Mouse (Mus musculus) hindbrain, embryonic 10.5 days (tissue): ENCODE data around the gene Fxyd6. TPM values are rescaled to one million over a fixed set of nuclear protein-coding genes. Genes with fewer than 3 reads are reported as not detected.

ENCODE experiments used
- DNase-seq: peaks from one replicate; pipeline ENCODE4 v3.0.0-alpha.2; 2017; ENCODE audit warnings: low spot score
- H3K27ac ChIP-seq: fragments of 300-500 bp; sonication (generic); 2 replicates; pipeline ENCODE4 v1.5.1; 2016; ENCODE audit warnings: mild to moderate bottlenecking, moderate library complexity
- H3K27me3 ChIP-seq: fragments of 300-500 bp; sonication (generic); 2 replicates; pipeline ENCODE4 v1.6.1; 2016; ENCODE audit warnings: mild to moderate bottlenecking; ENCODE audit not compliant: poor library complexity, insufficient read depth, severe bottlenecking
- H3K36me3 ChIP-seq: fragments of 300-500 bp; sonication (generic); 2 replicates; pipeline ENCODE4 v1.6.1; 2016; ENCODE audit warnings: mild to moderate bottlenecking, moderate library complexity
- H3K4me1 ChIP-seq: fragments of 300-500 bp; sonication (generic); replicated peaks from 2 replicates; pipeline ENCODE4 v1.6.1; 2016; ENCODE audit warnings: mild to moderate bottlenecking
- H3K4me3 ChIP-seq: fragments of 300-500 bp; sonication (generic); 2 replicates; pipeline ENCODE4 v1.5.1; 2016; ENCODE audit warnings: mild to moderate bottlenecking, moderate library complexity
- H3K9me3 ChIP-seq: fragments of 300-500 bp; sonication (generic); 2 replicates; pipeline ENCODE4 v1.6.1; 2016; ENCODE audit warnings: mild to moderate bottlenecking, moderate library complexity
- WGBS: fragments of 180-500 bp; shearing (Covaris S2); methylation state at CpG from one replicate; pipeline ENCODE4 v1.1.7; 2016; 5-methylcytosine and 5-hydroxymethylcytosine counted together
- polyA plus RNA-seq: library from polyadenylated mRNA; unstranded; fragments of >200 nt; fragmentation: Nextera tagmentation; extraction: Ambion mirVana; gene quantifications from 2 replicates; pipeline ENCODE4 v1.2.1, GENCODE M21; 2016

The Fxyd6 gene
- polyA plus RNA-seq, 1 experiment from 2014 or later = 167 TPM

GRCm38 (mm10) chr9:45380411-45381251, 10.6 kb downstream of the Fxyd6 start:
- H3K27me3 ChIP-seq = no peaks in the 10 kb centered on the region
- DNase-seq = no peak
- peaks cover 64% of the 10 kb centered on the region for H3K36me3 ChIP-seq
- no peak overlapping the region for H3K4me3 ChIP-seq
- peaks cover 29% of the 10 kb centered on the region for H3K4me1 ChIP-seq
- WGBS = 65% methylated on average over 10 of the region's 10 CpGs
- peak overlapping the region; percentile 50 for H3K27ac ChIP-seq
- H3K9me3 ChIP-seq = no peaks in the 10 kb centered on the region

GRCm38 (mm10) chr9:45382336-45382735, 12.4 kb downstream of the Fxyd6 start:
- H3K27ac ChIP-seq = no peak overlapping the region
- H3K27me3 ChIP-seq = no peaks in the 10 kb centered on the region
- DNase-seq = no peak
- peaks cover 50% of the 10 kb centered on the region for H3K36me3 ChIP-seq
- WGBS = 87% methylated on average over 5 of the region's 5 CpGs
- H3K4me3 ChIP-seq = no peak overlapping the region
- peaks cover 29% of the 10 kb centered on the region for H3K4me1 ChIP-seq
- no peaks in the 10 kb centered on the region for H3K9me3 ChIP-seq

GRCm38 (mm10) chr9:45382834-45383233, 12.8 kb downstream of the Fxyd6 start:
- H3K4me3 ChIP-seq = no peak overlapping the region
- WGBS = 82% methylated on average over 5 of the region's 5 CpGs

GRCm38 (mm10) chr9:45383883-45384282, 13.9 kb downstream of the Fxyd6 start:
- Histone ChIP-seq H3K9me3 (no peaks in the 10 kb centered on the region), H3K4me3 (no peak overlapping the region), H3K36me3 (peaks cover 40% of the 10 kb centered on the region), H3K27ac (no peak overlapping the region), H3K27me3 (no peaks in the 10 kb centered on the region), H3K4me1 (peaks cover 22% of the 10 kb centered on the region)
- WGBS = 94% methylated on average over 6 of the region's 6 CpGs
- DNase-seq = no peak

More at GRCm38 (mm10) chr9:45382834-45383233, 12.8 kb downstream of the Fxyd6 start:
- no peaks in the 10 kb centered on the region for H3K9me3 ChIP-seq
- no peaks in the 10 kb centered on the region for H3K27me3 ChIP-seq
- peaks cover 29% of the 10 kb centered on the region for H3K4me1 ChIP-seq
- DNase-seq = no peak
- H3K36me3 ChIP-seq = peaks cover 45% of the 10 kb centered on the region
- no peak overlapping the region for H3K27ac ChIP-seq

- Histone ChIP-seq H3K27ac (no peak overlapping the region), H3K4me3 (no peak overlapping the region), H3K36me3 (peaks cover 25% of the 10 kb centered on the region), H3K9me3 (no peaks in the 10 kb centered on the region), H3K27me3 (no peaks in the 10 kb centered on the region), H3K4me1 (peaks cover 5% of the 10 kb centered on the region; the same call in 1 of the 2 replicates)
- DNase-seq = no peak
- WGBS = 93% methylated on average over 5 of the region's 5 CpGs
Measured at GRCm38 (mm10) chr9:45386698-45387097, 16.7 kb downstream of the Fxyd6 start.

- Histone ChIP-seq H3K27me3 (no peaks in the 10 kb centered on the region), H3K36me3 (peaks cover 31% of the 10 kb centered on the region), H3K27ac (no peak overlapping the region), H3K4me1 (no peaks in the 10 kb centered on the region), H3K4me3 (no peak overlapping the region), H3K9me3 (no peaks in the 10 kb centered on the region)
- WGBS = 47% methylated on average over 12 of the region's 12 CpGs
- peak; percentile 84 for DNase-seq
Measured at GRCm38 (mm10) chr9:45388385-45388994, 18.5 kb downstream of the Fxyd6 start.

- H3K27me3 ChIP-seq = no peaks in the 10 kb centered on the region
- DNase-seq = no peak
- peaks cover 33% of the 10 kb centered on the region for H3K36me3 ChIP-seq
- H3K27ac ChIP-seq = no peak overlapping the region
- H3K4me3 ChIP-seq = no peak overlapping the region
- no peaks in the 10 kb centered on the region for H3K9me3 ChIP-seq
- 90% methylated on average over 8 of the region's 8 CpGs for WGBS
- no peaks in the 10 kb centered on the region for H3K4me1 ChIP-seq
Measured at GRCm38 (mm10) chr9:45389596-45389995, 19.6 kb downstream of the Fxyd6 start.

- Histone ChIP-seq H3K9me3 (no peaks in the 10 kb centered on the region), H3K27me3 (no peaks in the 10 kb centered on the region), H3K27ac (no peak overlapping the region), H3K4me1 (no peaks in the 10 kb centered on the region), H3K36me3 (peaks cover 50% of the 10 kb centered on the region), H3K4me3 (no peak overlapping the region)
- no peak for DNase-seq
- 79% methylated on average over 7 of the region's 7 CpGs for WGBS
Measured at GRCm38 (mm10) chr9:45391299-45391698, 21.3 kb downstream of the Fxyd6 start.

- WGBS = 96% methylated on average over 6 of the region's 6 CpGs
Measured at GRCm38 (mm10) chr9:45395218-45395617, 25.2 kb downstream of the Fxyd6 start.

GRCm38 (mm10) chr9:45395796-45396195, 25.8 kb downstream of the Fxyd6 start:
- Histone ChIP-seq H3K4me3 (no peak overlapping the region), H3K27ac (no peak overlapping the region), H3K9me3 (no peaks in the 10 kb centered on the region), H3K36me3 (peaks cover 53% of the 10 kb centered on the region), H3K4me1 (no peaks in the 10 kb centered on the region), H3K27me3 (no peaks in the 10 kb centered on the region)
- DNase-seq = no peak
- 53% methylated on average over 3 of the region's 3 CpGs for WGBS

More at GRCm38 (mm10) chr9:45395218-45395617, 25.2 kb downstream of the Fxyd6 start:
- no peaks in the 10 kb centered on the region for H3K9me3 ChIP-seq
- no peaks in the 10 kb centered on the region for H3K4me1 ChIP-seq
- no peak overlapping the region for H3K4me3 ChIP-seq
- peaks cover 53% of the 10 kb centered on the region for H3K36me3 ChIP-seq
- no peaks in the 10 kb centered on the region for H3K27me3 ChIP-seq
- H3K27ac ChIP-seq = no peak overlapping the region
- no peak for DNase-seq

GRCm38 (mm10) chr9:45398336-45398735, 28.4 kb downstream of the Fxyd6 start:
- peaks cover 8% of the 10 kb centered on the region; the same call in 1 of the 2 replicates for H3K4me1 ChIP-seq
- WGBS = 70% methylated on average over 1 of the region's 1 CpGs
- H3K27me3 ChIP-seq = peaks cover 8% of the 10 kb centered on the region
- H3K9me3 ChIP-seq = no peaks in the 10 kb centered on the region
- DNase-seq = no peak
- no peak overlapping the region for H3K27ac ChIP-seq
- peaks cover 32% of the 10 kb centered on the region for H3K36me3 ChIP-seq
- no peak overlapping the region for H3K4me3 ChIP-seq

- peaks cover 21% of the 10 kb centered on the region for H3K36me3 ChIP-seq
- H3K27ac ChIP-seq = no peak within 1 kb of the TSS
- no peak for DNase-seq
- no peak within 1 kb of the TSS for H3K4me3 ChIP-seq
- H3K9me3 ChIP-seq = no peaks in the 10 kb centered on the region
- 74% methylated on average over 4 of the region's 4 CpGs for WGBS
- H3K4me1 ChIP-seq = peaks cover 8% of the 10 kb centered on the region; the same call in 1 of the 2 replicates
- H3K27me3 ChIP-seq = peaks cover 12% of the 10 kb centered on the region
Measured at GRCm38 (mm10) chr9:45399434-45399833, 29.4 kb downstream of the Fxyd6 start, which contains the start of gene Fxyd2. Fxyd2 (plus strand) TSS chr9:45399669.

GRCm38 (mm10) chr9:45401851-45402250, 31.9 kb downstream of the Fxyd6 start:
- H3K4me3 ChIP-seq = no peak overlapping the region
- no peak for DNase-seq
- H3K4me1 ChIP-seq = peaks cover 12% of the 10 kb centered on the region; the same call in 1 of the 2 replicates
- no peaks in the 10 kb centered on the region for H3K9me3 ChIP-seq
- peaks cover 12% of the 10 kb centered on the region for H3K27me3 ChIP-seq
- H3K36me3 ChIP-seq = no peaks in the 10 kb centered on the region
- H3K27ac ChIP-seq = no peak overlapping the region
- WGBS = 54% methylated on average over 4 of the region's 4 CpGs
